In the genomic region with DNA sequence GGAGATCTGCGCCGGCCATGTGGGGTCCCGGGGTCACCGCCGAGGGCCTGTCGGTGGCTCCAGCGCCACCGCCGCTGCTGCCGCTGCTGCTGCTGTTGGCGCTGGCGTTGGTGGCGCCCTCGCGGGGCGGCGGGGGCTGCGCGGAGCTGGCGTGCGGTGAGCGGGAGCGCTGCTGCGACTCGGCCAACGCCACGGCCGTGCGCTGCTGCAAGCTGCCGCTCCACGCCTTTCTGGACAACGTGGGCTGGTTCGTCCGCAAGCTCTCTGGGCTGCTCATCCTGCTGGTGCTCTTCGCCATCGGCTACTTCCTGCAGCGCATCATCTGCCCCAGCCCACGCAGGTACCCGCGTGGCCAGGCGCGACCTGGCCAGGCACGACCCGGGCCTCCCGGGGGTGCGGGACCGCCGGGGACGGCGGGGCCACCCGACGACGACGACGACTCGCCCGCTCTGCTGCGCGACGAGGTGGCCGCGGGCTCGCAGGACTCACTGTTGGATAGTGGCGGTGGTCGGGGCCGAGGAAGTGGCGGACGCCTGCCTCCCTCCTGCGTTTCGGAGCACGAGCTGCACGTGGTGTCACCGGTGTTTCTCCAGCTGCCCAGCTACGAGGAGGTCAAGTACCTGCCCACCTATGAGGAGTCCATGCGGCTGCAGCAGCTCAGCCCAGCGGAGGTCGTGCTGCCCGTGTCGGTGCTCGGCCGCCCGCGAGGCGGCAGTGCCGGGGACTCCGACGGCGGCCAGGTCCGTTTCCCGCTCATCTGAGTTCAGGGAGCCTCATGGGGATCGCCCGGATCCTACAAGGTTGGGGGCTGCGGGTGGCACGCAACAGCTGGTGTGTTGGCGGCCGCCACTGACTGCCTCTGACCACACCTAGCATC, we compare ENCODE assay signal across 8 mouse cellular contexts. TPM values are rescaled to one million over a fixed set of nuclear protein-coding genes. Genes with fewer than 3 reads are reported as not detected.
DNase-seq lines count a peak whose midpoint lies in the region; ATAC-seq lines count a peak whose summit lies in the region.

No protein-coding gene starts in this region.

- peak overlapping the region; percentile 66 for H3K4me3 ChIP-seq in liver, embryonic 11.5 days (ENCODE audit: low read depth, low read length)
- peak overlapping the region; percentile 73 for H3K4me3 ChIP-seq in neural tube, embryonic 13.5 days

- peak; percentile 54 for ATAC-seq in liver, embryonic 11.5 days (replicated peaks; ENCODE audit: low FRiP score)
- peak; percentile 87 for ATAC-seq in neural tube, embryonic 13.5 days (ENCODE audit: low read depth)

- H3K27me3 ChIP-seq in liver, embryonic 11.5 days (replicated peaks; ENCODE audit: control insufficient read depth, insufficient read depth, low read length): peaks cover 28% of the 10 kb centered on the region
- peaks cover 24% of the 10 kb centered on the region for H3K27me3 ChIP-seq in neural tube, embryonic 13.5 days

- peak overlapping the region; percentile 12 for H3K9ac ChIP-seq in liver, embryonic 11.5 days (ENCODE audit: low read depth, low read length)
- peak overlapping the region; percentile 82 for H3K9ac ChIP-seq in neural tube, embryonic 13.5 days

- no peaks in the 10 kb centered on the region for H3K9me3 ChIP-seq in liver, embryonic 11.5 days (ENCODE audit: control insufficient read depth, low read length)
- no peaks in the 10 kb centered on the region for H3K9me3 ChIP-seq in neural tube, embryonic 13.5 days

- peak overlapping the region; percentile 98 for H3K4me2 ChIP-seq in liver, embryonic 11.5 days
- peak overlapping the region; percentile 97 for H3K4me2 ChIP-seq in neural tube, embryonic 13.5 days

- H3K27ac ChIP-seq in liver, embryonic 11.5 days (ENCODE audit: low read depth, low read length): no peak overlapping the region
- peak overlapping the region; percentile 57 for H3K27ac ChIP-seq in neural tube, embryonic 13.5 days (replicated peaks)

- under 1% methylated on average over 84 of the region's 96 CpGs for WGBS in liver, embryonic 11.5 days
- WGBS in neural tube, embryonic 13.5 days: under 1% methylated on average over 90 of the region's 96 CpGs

- intact Hi-C loops in gastrocnemius, postnatal 14 days (cut with DNase I; ENCODE audit: low total_unique reads): no loop called here

- peaks cover 6% of the 10 kb centered on the region for H3K4me1 ChIP-seq in liver, embryonic 11.5 days (replicated peaks; ENCODE audit: control insufficient read depth, insufficient read depth, low read length)
- peaks cover 18% of the 10 kb centered on the region for H3K4me1 ChIP-seq in neural tube, embryonic 13.5 days (replicated peaks)

- no peaks in the 10 kb centered on the region for H3K36me3 ChIP-seq in liver, embryonic 11.5 days (ENCODE audit: control insufficient read depth, insufficient read depth, low read length)
- no peaks in the 10 kb centered on the region for H3K36me3 ChIP-seq in neural tube, embryonic 13.5 days

- peak; percentile 11 for DNase-seq in layer of hippocampus, adult 11-12 months (ENCODE audit: low spot score)
- DNase-seq in layer of hippocampus, adult 9-11 months: no peak
- DNase-seq in cerebellum, postnatal 36 days: peak; percentile 6 to 14
- peak; percentile 24 for DNase-seq in gastrocnemius, postnatal 14 days
- DNase-seq in kidney, adult 11 months: peak; percentile 6
- peak; percentile 63 for DNase-seq in liver, embryonic 11.5 days (ENCODE audit: low spot score)
- peak; percentile 5 to 15 for DNase-seq in thymus, adult 18-20 months

RNA-seq across cellular contexts. Expression of a gene that starts 0.5 kb away (rescaled TPM):
- total RNA-seq in gastrocnemius, postnatal 14 days (2021): under 1 TPM; 0.13 to 0.55 TPM
- 3.2 and 3.8 TPM in 2 replicates for polyA plus RNA-seq in liver, embryonic 11.5 days (2014; fragmentation: Nextera tagmentation; extraction: Ambion mirVana)
- polyA plus RNA-seq in neural tube, embryonic 13.5 days (2015; fragmentation: Nextera tagmentation; extraction: Ambion mirVana): 2.8 and 3.5 TPM in 2 replicates
